Mouse (Mus musculus) mature B cell (primary cell): ENCODE data around the gene Amdhd2.
"Not testable (repeated sequence)": the region's sequence is repeated elsewhere in the genome, so short reads cannot be mapped to it uniquely, and the experiment has no call there.

Experiments used
- in situ Hi-C: fragments of 300-500 bp; cut with MboI; formaldehyde crosslinking; loops from 2 replicates; pipeline ENCODE4 v1.14.3; 2019

Gene Amdhd2

DNA sequence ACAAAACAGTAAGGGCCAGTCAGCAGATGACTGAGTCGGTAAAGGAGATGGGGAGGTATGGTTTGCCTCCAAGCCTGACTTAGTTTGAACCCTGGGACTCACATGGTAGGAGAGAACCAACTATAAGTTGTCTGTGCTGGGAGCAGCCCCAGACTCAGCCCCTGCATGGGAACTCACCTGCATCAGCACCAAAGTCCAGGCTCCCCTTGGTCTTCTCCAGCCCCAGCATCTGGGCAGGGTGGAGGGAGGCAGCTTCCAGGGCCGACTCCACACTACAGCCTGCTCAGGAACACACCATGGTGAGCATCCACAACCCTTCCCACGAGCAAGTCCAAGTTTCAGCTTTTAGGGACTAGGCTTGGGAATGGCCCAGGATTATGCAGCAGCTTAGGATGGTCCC lies 7.2 kb downstream of the Amdhd2 start:
- in situ Hi-C loops: no loop called here

DNA sequence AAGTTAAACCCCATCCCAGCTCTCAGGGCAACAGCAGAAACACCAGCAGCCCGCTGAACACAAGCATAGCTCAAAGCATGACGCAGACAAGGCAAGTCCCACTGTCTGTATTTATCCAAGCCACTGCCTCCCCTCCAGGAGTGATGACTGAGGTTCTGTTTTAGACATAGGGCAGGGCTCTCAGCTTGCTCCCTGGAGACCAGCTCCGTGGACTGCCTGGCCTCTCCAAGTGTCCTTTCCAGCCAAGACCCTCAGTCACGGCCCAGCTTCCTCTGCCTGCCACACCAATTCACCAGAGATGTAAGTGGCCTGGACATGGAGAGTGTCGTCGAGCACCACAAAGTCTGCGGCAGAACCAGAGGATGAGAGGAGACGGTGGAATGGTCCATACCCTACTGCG lies 7.8 kb downstream of the Amdhd2 start:
- in situ Hi-C loops: no loop called here

- in situ Hi-C loops: no loop called here
Observed at GRCm38 (mm10) chr17:24154463-24154862, 9.1 kb downstream of the Amdhd2 start.

DNA sequence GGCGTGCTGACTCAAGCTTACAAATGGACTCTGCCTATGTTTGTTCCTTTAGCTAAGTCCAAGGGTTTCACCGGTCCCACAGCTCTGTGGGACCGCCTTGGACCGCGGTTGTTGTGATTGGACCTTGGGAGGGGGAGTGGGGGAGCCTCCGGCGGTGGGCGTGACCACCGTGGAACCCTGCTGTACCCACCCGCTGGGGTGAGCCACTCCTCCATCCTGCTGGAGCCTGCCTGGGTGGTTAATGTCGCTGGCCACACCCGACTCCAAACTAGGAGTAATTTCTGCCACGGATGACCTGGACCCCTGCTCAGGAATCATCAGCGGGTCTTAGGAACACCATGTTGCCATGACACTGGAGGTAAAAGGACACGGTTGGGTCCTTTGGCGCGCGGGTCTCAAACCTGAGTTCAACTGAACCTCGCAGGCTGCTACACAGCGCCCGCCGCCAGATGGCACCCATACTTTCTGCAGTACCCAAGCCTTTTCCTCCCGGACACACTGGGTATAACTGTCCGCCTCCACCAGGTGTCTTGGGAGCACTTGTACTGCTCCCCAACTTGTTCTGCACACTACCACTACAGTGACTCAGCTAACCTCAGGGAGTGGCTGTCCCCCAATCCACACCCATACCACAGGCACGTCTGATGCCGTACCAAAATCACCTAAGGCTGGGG lies 11.5 kb downstream of the Amdhd2 start:
- in situ Hi-C loops: no loop called here

- in situ Hi-C loops: no loop called here
Observed at GRCm38 (mm10) chr17:24151382-24151781, 12.2 kb downstream of the Amdhd2 start.

GRCm38 (mm10) chr17:24150824-24151223 lies 12.7 kb downstream of the Amdhd2 start, which contains the start of gene Pdpk1:
Gene Pdpk1 (minus strand): TSS chr17:24150924.
- in situ Hi-C loops: no loop called here

- in situ Hi-C loops: no loop called here
Observed at GRCm38 (mm10) chr17:24149421-24149820, 14.1 kb downstream of the Amdhd2 start.

- in situ Hi-C loops: no loop called here
Observed at GRCm38 (mm10) chr17:24142897-24143296, 20.7 kb downstream of the Amdhd2 start.

GRCm38 (mm10) chr17:24141425-24141920 lies 22.1 kb downstream of the Amdhd2 start:
- in situ Hi-C loops: no loop called here

DNA sequence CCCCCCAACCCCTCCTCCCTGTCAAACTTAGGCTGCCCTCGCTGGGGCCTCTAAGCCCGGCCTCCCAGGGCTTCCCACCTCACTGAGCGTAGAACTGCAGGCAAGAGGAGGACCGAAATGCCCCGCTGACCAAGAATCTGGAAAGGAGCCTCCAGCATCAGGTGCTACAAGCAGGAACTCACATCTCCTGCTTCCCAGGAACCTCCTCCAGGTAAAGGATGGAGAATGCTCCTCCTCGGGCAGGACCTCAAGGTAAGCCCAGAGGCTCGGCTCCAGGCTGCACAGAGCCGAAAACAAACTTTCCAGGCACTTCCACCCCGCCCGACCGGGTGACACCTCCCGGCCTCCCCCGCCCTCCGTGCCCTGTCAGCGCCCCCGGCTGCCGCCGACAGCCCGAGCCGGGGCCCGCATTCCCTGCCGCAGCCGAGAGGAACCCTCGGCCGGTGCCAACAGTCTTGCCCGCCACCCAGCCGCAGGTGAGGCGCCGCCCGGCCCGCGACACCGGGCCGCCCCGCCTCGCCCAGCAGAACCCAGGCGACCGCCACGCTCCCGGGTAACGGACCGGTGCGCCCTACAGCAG lies 22.6 kb downstream of the Amdhd2 start:
- in situ Hi-C loops: no loop called here

- in situ Hi-C loops: no loop called here
Observed at GRCm38 (mm10) chr17:24139968-24140367, 23.6 kb downstream of the Amdhd2 start.

DNA sequence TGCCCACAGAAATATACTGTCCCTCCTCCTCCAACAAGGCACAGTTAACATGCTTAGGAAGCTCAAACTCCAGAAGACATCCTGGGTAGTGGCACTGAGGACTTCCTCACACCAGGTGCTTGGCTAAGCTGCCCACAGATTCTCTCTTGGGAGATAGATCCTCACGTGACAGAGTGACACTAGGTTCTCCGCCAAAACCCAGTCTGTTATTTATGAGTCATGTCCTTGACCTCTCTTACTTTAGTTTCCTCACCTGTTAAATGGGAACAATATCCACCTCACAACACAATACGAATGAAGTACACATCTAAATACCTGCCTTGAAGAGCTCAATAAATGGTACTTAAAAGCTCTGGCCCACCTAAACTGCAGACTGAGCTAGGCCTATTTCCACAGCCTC lies 24.3 kb downstream of the Amdhd2 start:
- in situ Hi-C loops: no loop called here

DNA sequence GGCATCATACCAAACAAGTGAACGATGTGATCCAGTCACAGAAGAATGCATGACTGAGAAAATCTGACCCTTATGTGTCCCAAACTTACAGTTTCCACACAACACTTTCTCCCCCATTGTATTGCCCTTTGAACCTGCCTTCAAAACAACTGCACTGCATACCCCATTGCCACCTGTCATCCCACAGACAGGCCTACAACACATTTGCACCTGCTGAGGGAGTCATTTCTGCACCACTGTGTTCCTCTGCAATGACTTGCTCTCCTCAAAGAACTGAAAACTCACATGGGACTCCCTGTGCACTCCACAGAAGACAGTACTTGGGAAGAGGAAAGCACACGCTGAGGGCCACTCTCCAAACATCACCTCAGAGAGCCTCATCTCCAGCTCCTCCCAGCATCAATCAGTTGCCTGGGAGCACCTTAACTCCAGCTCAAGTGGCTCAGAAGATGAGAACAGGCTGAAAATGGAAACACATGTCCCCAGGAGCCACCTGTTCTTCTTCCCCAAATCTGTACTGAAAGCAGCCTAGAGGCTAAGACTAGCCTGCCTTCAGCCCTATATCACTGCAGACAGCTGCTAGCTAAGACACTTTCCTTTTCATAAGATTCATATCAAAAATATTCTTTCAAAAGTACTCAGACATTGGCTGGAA lies 26.2 kb downstream of the Amdhd2 start:
- in situ Hi-C loops: no loop called here

- in situ Hi-C loops: no loop called here
Observed at GRCm38 (mm10) chr17:24134062-24134461, 29.5 kb downstream of the Amdhd2 start.

DNA sequence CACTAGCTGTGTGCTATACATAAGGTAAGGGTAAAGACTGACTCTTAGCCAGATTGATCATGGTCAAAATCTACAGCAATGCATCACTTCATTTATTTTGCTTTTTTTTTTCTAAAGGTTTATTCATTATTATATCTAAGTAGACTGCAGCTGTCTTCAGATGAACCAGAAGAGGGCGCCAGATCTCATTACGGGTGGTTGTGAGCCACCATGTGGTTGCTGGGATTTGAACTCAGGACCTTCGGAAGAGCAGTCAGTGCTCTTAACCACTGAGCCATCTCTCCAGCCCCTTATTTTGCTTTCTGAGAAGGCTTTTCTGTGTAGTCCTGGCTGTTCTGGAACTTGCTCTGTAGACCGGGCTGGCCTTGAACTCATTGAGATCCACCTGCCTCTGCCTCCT lies 30.6 kb downstream of the Amdhd2 start:
- in situ Hi-C loops: not testable (repeated sequence)

DNA sequence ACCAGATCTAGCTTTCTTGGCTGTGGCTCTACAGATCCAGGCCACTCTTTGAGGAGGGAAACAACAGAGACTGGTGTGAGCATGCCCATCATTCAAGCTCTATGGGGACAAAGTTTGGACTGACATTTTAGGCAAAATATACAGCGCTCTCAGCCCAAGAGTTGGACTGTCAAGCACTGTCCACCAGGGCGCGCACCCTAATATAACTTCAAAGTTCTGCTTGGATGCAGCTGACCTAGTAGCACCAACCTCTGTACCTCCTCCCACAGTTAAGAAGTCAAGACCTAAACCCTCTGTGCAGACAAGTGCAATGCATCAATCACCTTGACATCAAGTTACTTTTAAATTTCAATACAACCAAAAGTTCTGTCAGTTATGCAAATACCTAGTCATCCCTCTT lies 32.0 kb downstream of the Amdhd2 start:
- in situ Hi-C loops: no loop called here

GRCm38 (mm10) chr17:24129246-24129645 lies 34.3 kb downstream of the Amdhd2 start:
- in situ Hi-C loops: not testable (repeated sequence)

DNA sequence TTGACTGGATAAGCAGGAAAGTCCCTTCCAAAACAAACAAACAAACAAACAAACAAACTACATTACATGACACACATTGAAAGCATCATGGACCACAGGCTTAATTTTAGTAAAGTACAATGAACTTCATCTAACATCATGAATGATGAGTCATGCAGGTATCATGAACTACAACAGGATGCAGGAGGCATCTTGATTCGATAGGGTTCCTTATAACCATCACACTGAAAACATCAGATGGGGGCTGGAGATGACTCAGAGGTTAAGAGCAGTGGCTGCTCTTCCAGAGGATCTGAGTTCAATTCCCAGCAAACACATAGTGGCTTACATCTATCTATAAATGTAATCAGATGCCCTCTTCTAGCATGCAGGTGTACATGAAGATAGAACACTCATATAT lies 36.0 kb downstream of the Amdhd2 start:
- in situ Hi-C loops: no loop called here

DNA sequence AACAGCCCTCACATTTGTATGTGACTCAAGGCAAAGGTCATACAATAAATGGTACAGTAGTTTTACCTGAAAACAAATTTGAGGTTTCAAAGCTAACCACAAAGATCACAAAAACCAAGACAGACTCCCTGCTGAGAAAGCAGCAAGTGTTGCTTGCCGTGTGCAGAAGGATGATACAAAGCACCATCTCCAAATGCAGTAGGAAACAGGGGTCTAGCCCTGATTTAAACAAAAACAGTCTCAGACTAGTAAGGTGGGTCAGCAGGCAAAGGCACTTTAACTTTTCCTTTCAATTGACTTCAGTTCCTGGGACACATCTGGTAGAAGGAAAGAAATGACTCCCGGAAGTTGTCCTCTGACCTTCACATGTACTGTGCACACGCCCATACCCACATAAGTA lies 36.8 kb downstream of the Amdhd2 start:
- in situ Hi-C loops: no loop called here

- in situ Hi-C loops: no loop called here
Observed at GRCm38 (mm10) chr17:24119446-24119845, 44.1 kb downstream of the Amdhd2 start.

DNA sequence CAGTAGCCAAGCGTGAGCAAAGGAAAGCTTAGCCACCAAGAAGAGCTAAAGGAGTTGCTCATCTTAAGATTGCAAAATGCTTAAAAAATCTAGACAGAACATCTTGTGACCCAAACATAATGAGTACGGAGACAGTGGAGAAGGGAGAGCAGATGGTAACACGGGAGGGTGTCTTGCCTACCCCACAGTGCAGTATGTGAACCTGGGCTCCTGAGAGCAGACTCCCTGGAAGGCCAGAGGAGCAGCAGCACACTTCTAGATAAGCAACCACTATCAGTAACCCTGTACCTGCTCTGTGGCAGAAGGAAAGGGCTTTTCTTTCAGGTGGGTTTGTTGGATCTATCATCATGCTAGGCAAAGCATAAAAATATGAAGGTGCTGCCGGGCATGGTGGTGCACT lies 50.5 kb downstream of the Amdhd2 start:
- in situ Hi-C loops: no loop called here

DNA sequence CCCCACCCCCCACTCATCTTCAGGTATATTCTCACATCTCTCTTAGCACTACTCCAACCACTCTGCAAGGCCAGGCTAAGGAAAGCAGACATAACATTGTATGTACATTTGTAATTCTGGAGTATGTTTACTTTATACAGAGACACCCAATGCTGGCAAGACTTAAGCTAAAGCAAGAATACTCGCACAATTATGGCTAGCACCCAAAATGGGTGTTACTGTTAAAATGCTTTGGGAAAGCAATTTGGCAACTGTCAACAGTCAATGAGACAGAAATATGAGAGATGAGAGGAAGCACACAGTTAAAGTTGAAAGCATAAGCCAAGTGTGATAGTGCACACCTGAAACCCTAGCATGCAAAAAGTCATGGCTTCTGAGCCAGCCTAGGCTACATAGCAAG lies 52.3 kb downstream of the Amdhd2 start:
- in situ Hi-C loops: no loop called here

GRCm38 (mm10) chr17:24108896-24109295 lies 54.7 kb downstream of the Amdhd2 start:
- in situ Hi-C loops: no loop called here
